Mouse (Mus musculus) liver, embryonic 16.5 days (tissue): ENCODE results near the gene Skap1. TPM values are rescaled to one million over a fixed set of nuclear protein-coding genes. Genes with fewer than 3 reads are reported as not detected.

Experiments
- ATAC-seq: fragments of 200-750 bp; cut with Nextera tagmentation; 2 replicates; pipeline ENCODE4 v1.8.0; 2017; ENCODE audit warnings: low read depth, mild to moderate bottlenecking, moderate number of reproducible peaks, moderate library complexity
- H3K27ac ChIP-seq: fragments of 300-500 bp; sonication (generic); 2 replicates; pipeline ENCODE4 v1.5.1; 2014; ENCODE audit warnings: mild to moderate bottlenecking, low read length
- H3K27me3 ChIP-seq: fragments of 300-500 bp; sonication (generic); 2 replicates; pipeline ENCODE4 v1.6.1; 2014; ENCODE audit warnings: low read depth, low read length, mixed read lengths; ENCODE audit not compliant: control insufficient read depth, insufficient read depth
- H3K36me3 ChIP-seq: fragments of 300-500 bp; sonication (generic); 2 replicates; pipeline ENCODE4 v1.6.1; 2014; ENCODE audit warnings: mild to moderate bottlenecking; ENCODE audit not compliant: control insufficient read depth, insufficient read depth
- H3K4me1 ChIP-seq: fragments of 300-500 bp; sonication (generic); 2 replicates; pipeline ENCODE4 v1.6.1; 2014; ENCODE audit warnings: low read depth, low read length, mixed read lengths; ENCODE audit not compliant: control insufficient read depth
- H3K4me2 ChIP-seq: fragments of 300-500 bp; sonication (generic); 2 replicates; pipeline ENCODE4 v1.6.1; 2014; ENCODE audit warnings: low read depth, low read length, mixed read lengths
- H3K4me3 ChIP-seq: fragments of 300-500 bp; sonication (generic); 2 replicates; pipeline ENCODE4 v1.5.1; 2014; ENCODE audit warnings: low read depth, mild to moderate bottlenecking, low read length
- H3K9ac ChIP-seq: fragments of 300-500 bp; sonication (generic); 2 replicates; pipeline ENCODE4 v1.6.1; 2014; ENCODE audit warnings: low read depth, low read length
- H3K9me3 ChIP-seq: fragments of 300-500 bp; sonication (generic); replicated peaks from 2 replicates; pipeline ENCODE4 v1.6.1; 2016; ENCODE audit warnings: low read length; ENCODE audit not compliant: control insufficient read depth
- WGBS: fragments of 180-500 bp; shearing (Covaris S2); extraction: QIAGEN DNeasy Blood & Tissue Kit; methylation state at CpG from one replicate; pipeline ENCODE4 v1.1.7; 2014; ENCODE audit not compliant: insufficient replicate concordance; 5-methylcytosine and 5-hydroxymethylcytosine counted together
- polyA plus RNA-seq: library from polyadenylated mRNA; unstranded; fragments of >200 nt; fragmentation: Nextera tagmentation; extraction: Ambion mirVana; gene quantifications from 2 replicates; pipeline ENCODE4 v1.2.1, GENCODE M21; 2015

Skap1 gene
- polyA plus RNA-seq, 1 experiment from 2014 or later: 0.12 TPM

DNA sequence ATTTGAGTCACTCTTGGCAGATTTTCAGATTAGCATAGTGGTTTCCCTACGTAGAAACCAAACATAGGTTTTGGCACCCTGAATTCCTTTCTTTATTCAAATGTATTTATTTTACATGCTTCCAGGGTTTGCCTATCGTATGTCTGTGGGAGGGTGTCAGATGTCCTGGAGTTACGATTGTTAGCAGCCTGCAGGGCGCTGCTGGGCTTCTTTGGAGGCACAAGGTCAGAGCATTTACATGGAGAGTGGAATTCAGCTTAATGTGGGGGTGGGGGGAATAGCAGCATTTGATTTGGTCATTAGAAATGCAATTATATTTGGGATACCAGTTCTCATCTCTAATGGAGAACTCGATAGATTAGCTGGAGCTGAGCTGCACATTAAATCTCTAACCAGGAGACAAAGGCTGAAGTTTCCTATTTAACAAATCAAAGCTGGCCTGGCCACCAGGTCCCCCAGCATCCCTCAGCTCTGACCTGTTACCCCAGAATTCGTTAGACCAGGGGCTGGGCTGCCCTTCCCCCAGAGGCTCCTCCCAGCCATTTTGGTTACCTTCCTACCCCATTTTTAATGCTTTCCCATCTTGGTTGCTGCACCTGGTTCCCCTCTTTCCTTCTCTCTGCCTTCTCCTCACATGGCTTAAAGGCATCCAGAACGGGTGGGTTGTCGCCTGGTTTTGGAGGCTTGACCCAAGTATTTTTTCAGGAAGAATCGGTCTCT lies 322.5 kb downstream of the Skap1 start:
- H3K4me2 ChIP-seq: no peak overlapping the region
- no peak for ATAC-seq
- WGBS: 61% methylated on average over 9 of the region's 9 CpGs
- no peak overlapping the region for H3K27ac ChIP-seq
- H3K36me3 ChIP-seq: no peaks in the 10 kb centered on the region
- no peak overlapping the region for H3K4me3 ChIP-seq
- no peaks in the 10 kb centered on the region for H3K9me3 ChIP-seq
- no peak overlapping the region for H3K9ac ChIP-seq
- no peaks in the 10 kb centered on the region for H3K27me3 ChIP-seq
- H3K4me1 ChIP-seq: peaks cover 9% of the 10 kb centered on the region

DNA sequence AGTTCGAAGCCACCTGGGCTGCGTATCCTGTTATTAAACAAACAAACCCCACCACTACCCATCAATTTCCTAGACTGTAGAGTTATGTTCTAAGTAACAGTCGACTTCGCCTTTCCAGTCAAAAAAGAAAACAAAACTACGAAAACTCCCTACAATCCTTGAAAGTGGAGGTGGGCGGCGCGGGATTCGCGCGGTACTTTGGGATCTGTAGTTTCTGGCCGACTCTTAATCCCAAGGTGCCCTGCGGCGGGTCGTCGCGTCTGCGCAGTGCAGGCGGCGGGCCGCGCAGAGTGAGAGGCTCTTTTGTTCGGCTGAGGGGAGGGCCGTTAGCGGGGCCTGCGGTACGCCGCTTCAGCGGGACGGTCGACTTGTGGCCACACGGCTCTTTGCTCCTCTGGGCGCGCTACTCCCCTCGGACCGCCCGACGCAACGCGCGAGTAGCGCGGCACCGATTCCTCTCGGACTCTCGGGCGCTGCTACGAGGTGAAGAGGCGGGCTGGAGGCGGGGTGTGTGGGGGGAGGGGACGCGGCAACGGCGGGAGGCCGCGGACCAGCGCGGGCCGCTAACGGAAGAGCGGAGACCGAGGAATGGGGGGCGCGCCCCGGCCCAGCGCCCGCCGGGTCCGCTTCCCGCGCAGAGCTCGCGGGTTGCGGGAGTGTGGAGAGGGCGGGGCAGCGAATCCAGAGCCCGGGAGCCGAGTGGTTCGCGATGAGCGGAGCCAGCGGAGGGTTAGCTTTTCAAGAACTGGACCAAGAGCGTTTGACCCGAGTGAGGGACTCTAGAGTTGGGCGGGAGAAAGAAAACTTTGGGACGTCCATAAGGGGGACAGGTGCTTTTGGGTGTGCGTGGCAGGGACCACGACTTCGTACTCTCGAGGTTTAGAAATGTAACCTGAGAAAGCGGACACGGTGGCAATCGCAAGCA lies 324.7 kb downstream of the Skap1 start, which contains the start of gene Cbx1:
Cbx1 (plus strand) TSS at position 257 of the 925 bp plus-strand sequence.
- Histone ChIP-seq H3K9ac (peak within 1 kb of the TSS; percentile 96), H3K4me2 (peak within 1 kb of the TSS; percentile 72), H3K4me3 (peak within 1 kb of the TSS; percentile 94), H3K27me3 (no peaks in the 10 kb centered on the region), H3K4me1 (peaks cover 9% of the 10 kb centered on the region), H3K27ac (peak within 1 kb of the TSS; percentile 95), H3K9me3 (no peaks in the 10 kb centered on the region), H3K36me3 (no peaks in the 10 kb centered on the region)
- 1% methylated on average over 92 of the region's 93 CpGs for WGBS
- ATAC-seq: peak; percentile 97

DNA sequence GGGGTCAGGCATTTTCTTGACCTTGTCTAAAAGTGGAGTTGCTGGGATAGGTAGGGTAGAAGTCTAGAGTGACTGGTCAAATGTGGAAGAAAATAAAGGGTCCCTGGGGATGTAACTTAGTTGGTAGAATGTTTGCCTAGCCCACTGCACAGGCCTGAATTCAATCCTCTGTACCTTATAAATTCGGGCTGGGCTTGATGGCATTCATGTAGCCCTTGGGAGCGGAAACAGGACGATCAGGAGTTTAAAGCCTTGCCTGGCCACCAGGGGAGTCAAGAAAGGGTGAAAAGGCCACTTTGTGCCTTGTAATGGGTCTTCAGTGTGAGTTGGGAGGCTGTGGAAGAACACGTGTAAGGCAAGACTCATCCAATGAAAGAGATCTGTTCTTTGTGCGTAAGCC lies 325.6 kb downstream of the Skap1 start:
- Histone ChIP-seq H3K4me1 (peaks cover 9% of the 10 kb centered on the region), H3K4me2 (peak overlapping the region; percentile 72), H3K9me3 (no peaks in the 10 kb centered on the region), H3K27ac (peak overlapping the region; percentile 95; the same call in 1 of the 2 replicates), H3K4me3 (peak overlapping the region; percentile 94), H3K36me3 (no peaks in the 10 kb centered on the region), H3K27me3 (no peaks in the 10 kb centered on the region), H3K9ac (peak overlapping the region; percentile 96)
- ATAC-seq: no peak
- WGBS: 5% methylated on average over 5 of the region's 5 CpGs

DNA sequence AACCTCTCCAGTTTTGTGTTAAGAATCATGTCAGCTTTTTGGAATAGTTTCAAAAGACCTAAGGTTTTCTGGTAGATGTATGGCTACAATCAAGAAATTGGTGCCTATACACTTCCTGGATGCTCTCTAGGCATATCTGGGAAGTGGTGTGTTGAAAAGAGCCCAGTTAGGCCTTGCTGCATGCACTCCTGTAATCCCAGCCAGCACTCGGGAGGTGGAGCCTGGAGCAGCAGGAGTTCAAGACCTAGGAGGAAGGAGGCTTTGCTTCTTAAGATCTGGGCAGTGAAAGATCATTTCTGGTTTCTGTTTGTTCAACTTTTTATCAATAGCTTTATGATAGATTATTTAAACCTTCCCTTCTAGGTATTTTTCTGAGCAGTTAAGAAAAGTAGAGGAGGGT lies 326.3 kb downstream of the Skap1 start:
- no peaks in the 10 kb centered on the region for H3K36me3 ChIP-seq
- H3K9ac ChIP-seq: peak overlapping the region; percentile 96
- peak overlapping the region; percentile 94; the same call in 1 of the 2 replicates for H3K4me3 ChIP-seq
- H3K4me2 ChIP-seq: peak overlapping the region; percentile 72
- H3K4me1 ChIP-seq: peaks cover 9% of the 10 kb centered on the region
- H3K9me3 ChIP-seq: no peaks in the 10 kb centered on the region
- H3K27ac ChIP-seq: no peak overlapping the region
- WGBS: 9% methylated on average over 1 of the region's 1 CpGs
- ATAC-seq: no peak
- no peaks in the 10 kb centered on the region for H3K27me3 ChIP-seq

DNA sequence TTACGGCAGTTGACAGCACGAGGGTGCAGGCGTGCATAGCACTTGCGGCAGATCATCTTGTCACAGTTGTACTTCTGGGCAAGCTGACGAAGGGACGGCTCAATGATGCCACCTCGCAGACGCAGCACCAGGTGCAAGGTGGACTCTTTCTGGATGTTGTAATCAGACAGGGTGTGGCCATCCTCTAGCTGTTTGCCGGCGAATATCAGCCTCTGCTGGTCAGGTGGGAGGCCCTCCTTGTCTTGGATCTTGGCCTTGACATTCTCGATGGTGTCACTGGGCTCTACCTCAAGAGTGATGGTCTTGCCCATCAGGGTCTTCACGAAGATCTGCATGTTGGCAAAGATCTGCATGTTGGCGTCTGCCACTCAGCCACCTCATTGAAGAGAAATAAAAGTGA lies 331.1 kb downstream of the Skap1 start:
- H3K4me1 ChIP-seq: no peaks in the 10 kb centered on the region; the same call in 1 of the 2 replicates
- H3K9ac ChIP-seq: no peak overlapping the region
- no peak overlapping the region for H3K4me3 ChIP-seq
- peaks cover 5% of the 10 kb centered on the region; the same call in 1 of the 2 replicates for H3K36me3 ChIP-seq
- no peak overlapping the region for H3K4me2 ChIP-seq
- no peaks in the 10 kb centered on the region for H3K9me3 ChIP-seq
- H3K27ac ChIP-seq: no peak overlapping the region
- WGBS: 81% methylated on average over 13 of the region's 13 CpGs
- no peaks in the 10 kb centered on the region for H3K27me3 ChIP-seq
- ATAC-seq: no peak

DNA sequence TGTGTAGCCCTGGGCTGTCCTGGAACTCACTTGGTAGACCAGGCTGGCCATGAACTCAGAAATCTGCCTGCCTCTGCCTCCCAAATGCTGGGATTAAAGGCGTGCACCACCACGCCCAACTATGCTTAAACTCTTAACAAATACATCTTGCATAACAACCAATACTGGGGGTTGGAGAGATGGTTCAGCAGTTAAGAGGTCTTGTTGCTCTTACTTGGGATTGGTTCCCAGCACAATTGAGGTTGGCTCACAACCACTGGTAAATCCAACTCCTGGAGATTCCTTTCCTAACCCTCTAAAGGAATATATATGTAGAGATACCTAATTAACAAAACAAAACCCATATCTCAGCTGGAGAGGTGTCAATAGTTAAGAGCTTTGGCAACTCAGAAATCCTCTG lies 331.7 kb downstream of the Skap1 start:
- H3K27ac ChIP-seq: no peak overlapping the region
- no peak overlapping the region for H3K4me3 ChIP-seq
- no peaks in the 10 kb centered on the region; the same call in 1 of the 2 replicates for H3K4me1 ChIP-seq
- no peak overlapping the region for H3K4me2 ChIP-seq
- no peak for ATAC-seq
- no peaks in the 10 kb centered on the region for H3K27me3 ChIP-seq
- peaks cover 11% of the 10 kb centered on the region; the same call in 1 of the 2 replicates for H3K36me3 ChIP-seq
- H3K9me3 ChIP-seq: no peaks in the 10 kb centered on the region
- 83% methylated on average over 2 of the region's 2 CpGs for WGBS
- H3K9ac ChIP-seq: no peak overlapping the region

DNA sequence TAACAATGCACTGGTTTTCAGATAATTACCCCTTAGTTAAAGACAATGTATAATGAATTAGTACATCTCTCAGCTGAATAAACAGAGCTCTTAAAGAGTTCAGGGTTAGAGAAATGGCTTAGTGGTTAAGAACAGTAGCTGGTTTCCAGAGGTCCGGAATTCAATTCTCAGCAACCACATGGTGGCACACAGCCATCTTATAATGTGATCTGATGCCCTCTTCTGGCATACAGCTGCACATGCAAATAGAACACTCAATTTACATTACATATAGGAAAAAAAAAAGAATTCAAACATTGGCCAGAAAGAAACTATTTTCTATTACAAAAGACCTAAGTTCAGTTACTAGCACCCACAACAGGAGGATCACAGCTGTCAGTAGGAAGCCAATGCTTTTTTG lies 332.2 kb downstream of the Skap1 start:
- peaks cover 14% of the 10 kb centered on the region for H3K36me3 ChIP-seq
- H3K9ac ChIP-seq: no peak overlapping the region
- no peaks in the 10 kb centered on the region for H3K9me3 ChIP-seq
- H3K4me3 ChIP-seq: no peak overlapping the region
- WGBS: 71% methylated on average over 1 of the region's 1 CpGs
- no peak overlapping the region for H3K4me2 ChIP-seq
- ATAC-seq: no peak
- no peaks in the 10 kb centered on the region for H3K27me3 ChIP-seq
- no peaks in the 10 kb centered on the region; the same call in 1 of the 2 replicates for H3K4me1 ChIP-seq
- H3K27ac ChIP-seq: no peak overlapping the region

- no peaks in the 10 kb centered on the region for H3K27me3 ChIP-seq
- H3K4me3 ChIP-seq: no peak overlapping the region
- no peaks in the 10 kb centered on the region for H3K9me3 ChIP-seq
- H3K27ac ChIP-seq: no peak overlapping the region
- no peak for ATAC-seq
- H3K4me1 ChIP-seq: no peaks in the 10 kb centered on the region; the same call in 1 of the 2 replicates
- peaks cover 29% of the 10 kb centered on the region for H3K36me3 ChIP-seq
- no peak overlapping the region for H3K9ac ChIP-seq
- H3K4me2 ChIP-seq: no peak overlapping the region
- 78% methylated on average over 2 of the region's 2 CpGs for WGBS
Measured at GRCm38 (mm10) chr11:96799511-96799910, 335.1 kb downstream of the Skap1 start.
